Mouse (Mus musculus) CH12.LX (cell line): ENCODE data around the gene Pik3cg.

Experiments
- CHD1 ChIP-seq: IDR thresholded peaks from 2 replicates; pipeline ENCODE4 v1.6.1; 2012; ENCODE audit warnings: low read depth, low read length, improper control_type of control experiment, inconsistent platforms
- CTCF ChIP-seq, 2 experiments: IDR thresholded peaks in 1 of 2; conservative IDR thresholded peaks in 1 of 2; 2 replicates each; pipeline ENCODE4 v1.5.1; 2011 to 2012; ENCODE audit warnings: low read depth in 2 of 2, low read length in 2 of 2, improper control_type of control experiment in 1 of 2, inconsistent platforms in 1 of 2, mild to moderate bottlenecking in 1 of 2, moderate library complexity in 1 of 2
- E2F4 ChIP-seq: IDR thresholded peaks from 2 replicates; pipeline ENCODE4 v1.6.1; 2011; ENCODE audit warnings: low read depth, low read length, improper control_type of control experiment; ENCODE audit not compliant: insufficient replicate concordance
- MAZ ChIP-seq: IDR thresholded peaks from 2 replicates; pipeline ENCODE4 v1.6.1; 2012; ENCODE audit warnings: low read depth, mild to moderate bottlenecking, inconsistent platforms, low read length, improper control_type of control experiment, moderate library complexity
- POLR2A ChIP-seq: IDR thresholded peaks from 2 replicates; pipeline ENCODE4 v1.6.1; 2011; ENCODE audit warnings: low read depth, mild to moderate bottlenecking, improper control_type of control experiment, low read length
- POLR2AphosphoS2 ChIP-seq: IDR thresholded peaks from 2 replicates; pipeline ENCODE4 v1.6.1; 2011; ENCODE audit warnings: low read depth, low read length, improper control_type of control experiment
- TCF12 ChIP-seq: IDR thresholded peaks from 2 replicates; pipeline ENCODE4 v1.6.1; 2014; ENCODE audit warnings: low read depth, mild to moderate bottlenecking, inconsistent platforms, low read length, improper control_type of control experiment
- ZC3H11A ChIP-seq: IDR thresholded peaks from 2 replicates; pipeline ENCODE4 v1.6.1; 2012; ENCODE audit warnings: low read depth, mild to moderate bottlenecking, inconsistent platforms, low read length, improper control_type of control experiment

DNA sequence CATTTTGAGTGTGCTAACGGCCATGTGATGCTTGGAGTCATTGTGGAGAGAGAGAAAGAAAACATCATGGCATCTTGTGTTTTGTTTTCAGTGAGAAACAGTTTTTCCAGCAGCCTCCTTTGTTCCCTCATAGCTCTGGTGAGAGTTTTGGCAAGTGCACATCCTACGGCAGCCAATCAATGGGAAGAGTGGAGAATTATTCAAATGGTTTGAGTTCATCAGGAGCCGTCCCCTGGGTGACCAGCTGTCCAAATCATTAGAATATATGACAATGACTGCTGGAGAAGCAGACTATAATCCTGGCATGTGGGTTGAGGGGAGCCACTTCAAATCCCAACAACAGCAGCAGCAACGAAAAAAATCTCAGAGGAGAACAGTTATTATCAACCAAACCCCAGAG is 2.8 kb upstream of the Pik3cg start:
- TF ChIP-seq MAZ = no peak
- no peak for TF ChIP-seq POLR2A
- no peak for TF ChIP-seq ZC3H11A
- TF ChIP-seq POLR2AphosphoS2 = no peak
- no peak for TF ChIP-seq E2F4
- TF ChIP-seq CHD1 = no peak
- no peak for TF ChIP-seq CTCF (conservative IDR thresholded peaks at IDR 0.05 in 1 of 2, IDR thresholded peaks at IDR 0.05 in 1 of 2; ENCODE audit: low read depth in 2 of 2, low read length in 2 of 2)
- no peak for TF ChIP-seq TCF12
